Mouse (Mus musculus) ES-Bruce4 (cell line): Measurements from ENCODE around the gene Map4.

Experiments
- EP300 ChIP-seq: IDR thresholded peaks from 2 replicates; pipeline ENCODE4 v1.6.1; 2011; ENCODE audit warnings: low read depth, low read length; ENCODE audit not compliant: insufficient read depth
- POLR2A ChIP-seq: IDR thresholded peaks from one replicate; pipeline ENCODE4 v1.8.1; 2011; ENCODE audit warnings: low read length; ENCODE audit not compliant: insufficient read depth

DNA sequence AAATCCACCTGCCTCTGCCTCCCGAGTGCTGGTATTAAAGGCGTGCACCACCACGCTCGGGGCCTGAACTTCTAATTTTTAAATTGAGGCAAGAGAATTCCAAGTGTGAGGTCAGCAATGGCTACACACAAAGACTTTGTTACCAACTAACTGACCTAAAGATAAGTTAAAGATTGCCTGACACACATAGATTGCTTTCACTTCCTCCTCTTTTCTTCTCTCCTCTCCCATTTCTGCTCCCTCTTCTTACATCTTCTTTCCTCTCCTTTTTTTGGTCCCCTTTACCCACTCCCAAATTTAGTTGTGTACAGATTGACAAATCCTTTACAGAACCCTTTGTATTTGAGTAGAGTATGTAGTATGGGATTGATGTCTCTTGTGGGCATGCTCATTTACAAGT, 29.3 kb downstream of the Map4 start:
- no peak for TF ChIP-seq POLR2A
- TF ChIP-seq EP300, result no peak
